In the genomic region with DNA sequence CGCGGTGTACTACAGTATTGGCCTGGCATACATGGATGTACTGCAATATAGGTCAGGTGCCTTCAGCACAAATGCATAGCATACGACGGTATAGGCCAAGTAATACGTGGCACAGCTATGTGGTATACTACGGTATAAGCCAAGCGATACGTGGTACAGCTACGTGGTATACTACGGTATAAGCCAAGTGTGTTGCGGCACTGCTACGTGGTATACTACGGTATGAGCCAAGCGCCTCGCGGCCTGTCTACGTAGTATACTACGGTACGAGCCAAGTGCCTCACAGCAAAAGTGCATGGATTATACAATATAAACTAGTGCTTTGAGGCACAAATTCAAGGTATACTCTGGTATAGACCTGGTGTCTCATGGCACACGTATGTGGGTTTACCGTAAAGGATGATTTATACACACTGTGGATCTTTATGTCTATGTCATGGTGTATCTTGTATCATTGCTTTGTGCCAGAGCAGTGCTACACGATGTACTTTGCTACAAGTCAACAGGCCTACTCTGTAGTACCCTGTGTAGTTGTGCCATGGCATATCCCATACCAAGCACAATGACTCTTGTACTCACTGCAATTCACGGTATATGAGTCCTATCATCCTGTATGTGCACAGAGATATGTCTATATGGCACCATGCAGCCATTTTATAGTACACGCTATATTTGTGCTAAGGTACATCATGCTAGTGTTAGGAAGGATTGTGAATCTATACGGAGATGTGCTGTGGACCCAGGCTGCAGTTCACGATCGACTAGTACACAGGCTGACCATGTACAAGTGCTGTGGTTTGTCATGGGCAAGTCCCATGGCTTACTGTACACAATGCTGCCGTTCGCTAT, we compare ENCODE assay signal across 8 mouse cellular contexts.
DNase-seq lines count a peak whose midpoint lies in the region; ATAC-seq lines count a peak whose summit lies in the region.

No protein-coding gene starts in this region.

- H3K27me3 ChIP-seq in heart, embryonic 11.5 days (ENCODE audit: control insufficient read depth, insufficient read depth, low read length) = no peaks in the 10 kb centered on the region
- no peaks in the 10 kb centered on the region for H3K27me3 ChIP-seq in intestine, embryonic 14.5 days (replicated peaks; ENCODE audit: control insufficient read depth, insufficient read depth, low read length)
- no peaks in the 10 kb centered on the region for H3K27me3 ChIP-seq in midbrain, embryonic 14.5 days (ENCODE audit: control insufficient read depth, insufficient read depth, low read length)

- ATAC-seq in heart, embryonic 11.5 days (replicated peaks; ENCODE audit: insufficient number of reproducible peaks, low FRiP score, low TSS enrichment) = 0 out of 2 replicates have a peak, but pooled peaks have one; percentile 46
- ATAC-seq in intestine, embryonic 14.5 days (replicated peaks; ENCODE audit: low FRiP score, low TSS enrichment, low read depth) = 0 out of 2 replicates have a peak, but pooled peaks have one; percentile 24
- no peak for ATAC-seq in midbrain, embryonic 14.5 days (ENCODE audit: low FRiP score, low TSS enrichment)

- DNase-seq in heart, adult 11 months = no peak
- DNase-seq in embryo, embryonic 11 days = peak; percentile 87
- no peak for DNase-seq in intestine, embryonic 14.5 days (ENCODE audit: low spot score)
- DNase-seq in midbrain, embryonic 14.5 days = no peak
- no peak for DNase-seq in ovary, postnatal 10 days (ENCODE audit: low spot score)
- DNase-seq in thymus, postnatal 4 days = no peak
- DNase-seq in adrenal gland, adult 2 months = no peak

- WGBS in heart, embryonic 11.5 days (ENCODE audit: insufficient replicate concordance) = 48% methylated on average over 29 of the region's 29 CpGs
- 64% methylated on average over 29 of the region's 29 CpGs for WGBS in intestine, embryonic 14.5 days
- 57% methylated on average over 29 of the region's 29 CpGs for WGBS in midbrain, embryonic 14.5 days

- no peak overlapping the region for H3K9ac ChIP-seq in heart, embryonic 11.5 days (ENCODE audit: low read depth, low read length)
- no peak overlapping the region for H3K9ac ChIP-seq in intestine, embryonic 14.5 days (ENCODE audit: low read length)
- 0 out of 2 replicates have a peak overlapping the region, but pooled peaks have one; percentile 23 for H3K9ac ChIP-seq in midbrain, embryonic 14.5 days (replicated peaks; ENCODE audit: low read length)

- peak overlapping the region; percentile 70 for H3K4me2 ChIP-seq in heart, embryonic 11.5 days
- H3K4me2 ChIP-seq in intestine, embryonic 14.5 days (ENCODE audit: low read length) = peak overlapping the region; percentile 52
- peak overlapping the region; percentile 51 for H3K4me2 ChIP-seq in midbrain, embryonic 14.5 days (ENCODE audit: low read length)

- H3K4me1 ChIP-seq in heart, embryonic 11.5 days (ENCODE audit: control insufficient read depth, insufficient read depth, low read length) = peaks cover 12% of the 10 kb centered on the region
- H3K4me1 ChIP-seq in intestine, embryonic 14.5 days (replicated peaks; ENCODE audit: control insufficient read depth, insufficient read depth, low read length) = peaks cover 33% of the 10 kb centered on the region
- no peaks in the 10 kb centered on the region for H3K4me1 ChIP-seq in midbrain, embryonic 14.5 days (ENCODE audit: control insufficient read depth, insufficient read depth, low read length)

- H3K36me3 ChIP-seq in heart, embryonic 11.5 days (ENCODE audit: control insufficient read depth, insufficient read depth, low read length) = no peaks in the 10 kb centered on the region
- H3K36me3 ChIP-seq in intestine, embryonic 14.5 days (ENCODE audit: control insufficient read depth, insufficient read depth, low read length) = no peaks in the 10 kb centered on the region
- no peaks in the 10 kb centered on the region for H3K36me3 ChIP-seq in midbrain, embryonic 14.5 days (ENCODE audit: control insufficient read depth, insufficient read depth, low read length)

- H3K4me3 ChIP-seq in heart, embryonic 11.5 days (ENCODE audit: low read depth, low read length) = peak overlapping the region; percentile 41
- H3K4me3 ChIP-seq in intestine, embryonic 14.5 days (ENCODE audit: low read depth, low read length) = peak overlapping the region; percentile 28
- peak overlapping the region; percentile 17 for H3K4me3 ChIP-seq in midbrain, embryonic 14.5 days (replicated peaks; ENCODE audit: low read depth, low read length)

- no peak overlapping the region for H3K27ac ChIP-seq in heart, embryonic 11.5 days (ENCODE audit: low read depth, low read length)
- H3K27ac ChIP-seq in intestine, embryonic 14.5 days (ENCODE audit: low read depth) = no peak overlapping the region
- H3K27ac ChIP-seq in midbrain, embryonic 14.5 days (replicated peaks; ENCODE audit: low read depth, low read length) = no peak overlapping the region

- H3K9me3 ChIP-seq in heart, embryonic 11.5 days (replicated peaks; ENCODE audit: control insufficient read depth, low read length) = peaks cover 21% of the 10 kb centered on the region
- peaks cover 46% of the 10 kb centered on the region for H3K9me3 ChIP-seq in intestine, embryonic 14.5 days (ENCODE audit: control insufficient read depth, low read length)
- peaks cover 43% of the 10 kb centered on the region for H3K9me3 ChIP-seq in midbrain, embryonic 14.5 days (ENCODE audit: control insufficient read depth, low read length)
